Mouse (Mus musculus) heart, postnatal 0 days (tissue): ENCODE results near the gene Alx3.

Experiments
- CTCF ChIP-seq: IDR thresholded peaks from 2 replicates; pipeline ENCODE4 v1.5.1; 2016; ENCODE audit warnings: antibody characterized with exemption, control low read depth, low read depth
- EP300 ChIP-seq: IDR thresholded peaks from 2 replicates; pipeline ENCODE4 v1.6.1; 2016; ENCODE audit warnings: antibody characterized with exemption, low read depth

DNA sequence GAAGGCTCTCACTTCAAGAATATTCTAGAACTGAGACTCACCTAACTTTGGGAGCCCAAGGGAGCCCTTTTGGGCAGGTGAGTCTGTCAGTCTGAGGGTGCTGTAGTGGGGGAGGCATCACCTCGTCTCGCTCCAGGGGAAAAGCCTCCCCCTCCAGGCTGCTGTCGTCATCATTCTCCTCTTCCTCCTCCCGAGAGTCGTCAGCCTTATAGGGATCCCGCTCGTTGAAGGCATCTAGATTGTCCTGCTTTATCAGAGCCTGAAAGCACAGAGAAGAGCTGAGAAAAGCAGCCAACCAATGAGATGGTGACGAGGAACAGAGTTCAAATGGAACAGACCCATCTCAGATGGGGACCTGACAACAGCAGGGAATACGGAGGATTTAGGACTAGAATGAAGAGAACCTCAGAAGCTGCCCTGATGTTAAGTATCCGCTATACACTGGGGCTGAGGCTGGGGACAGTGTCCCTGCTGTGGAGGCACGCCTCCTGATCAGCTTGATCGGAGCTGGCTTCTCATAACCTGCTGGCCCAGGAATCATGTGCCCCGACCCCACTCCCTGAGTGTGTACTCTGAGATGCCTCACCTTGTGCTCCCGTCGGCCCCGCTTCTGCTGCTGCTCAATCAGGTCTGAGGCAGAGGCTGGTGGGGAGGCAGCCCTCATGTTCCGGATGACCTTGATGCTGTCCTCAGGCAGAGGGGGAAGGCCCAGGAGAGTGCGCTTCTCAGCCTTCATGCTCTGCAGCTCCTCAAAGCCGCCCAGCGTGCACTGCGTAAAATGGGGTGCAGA lies 26.6 kb downstream of the Alx3 start:
- TF ChIP-seq CTCF (no peak), EP300 (no peak)
